Mouse (Mus musculus) limb, embryonic 10.5 days (tissue): ENCODE data around the gene Pdcd7. TPM values are rescaled to one million over a fixed set of nuclear protein-coding genes. Genes with fewer than 3 reads are reported as not detected.

Source experiments
- DNase-seq: peaks from one replicate; pipeline ENCODE4 v3.0.0-alpha.2; 2017; ENCODE audit warnings: low spot score
- H3K27ac ChIP-seq: fragments of 300-500 bp; sonication (generic); 2 replicates; pipeline ENCODE4 v1.5.1; 2016; ENCODE audit warnings: mild to moderate bottlenecking
- H3K27me3 ChIP-seq: fragments of 300-500 bp; sonication (generic); 2 replicates; pipeline ENCODE4 v1.6.1; 2016; ENCODE audit warnings: low read depth, mild to moderate bottlenecking; ENCODE audit not compliant: poor library complexity, severe bottlenecking
- H3K36me3 ChIP-seq: fragments of 300-500 bp; sonication (generic); 2 replicates; pipeline ENCODE4 v1.6.1; 2016; ENCODE audit warnings: mild to moderate bottlenecking, moderate library complexity
- H3K4me1 ChIP-seq: fragments of 300-500 bp; sonication (generic); 2 replicates; pipeline ENCODE4 v1.6.1; 2016
- H3K4me3 ChIP-seq: fragments of 300-500 bp; sonication (generic); 2 replicates; pipeline ENCODE4 v1.5.1; 2016; ENCODE audit warnings: mild to moderate bottlenecking, moderate library complexity
- H3K9me3 ChIP-seq: fragments of 300-500 bp; sonication (generic); replicated peaks from 2 replicates; pipeline ENCODE4 v1.6.1; 2016; ENCODE audit warnings: mild to moderate bottlenecking
- WGBS: fragments of 180-500 bp; shearing (Covaris S2); methylation state at CpG from one replicate; pipeline ENCODE4 v1.1.7; 2016; 5-methylcytosine and 5-hydroxymethylcytosine counted together
- polyA plus RNA-seq: library from polyadenylated mRNA; unstranded; fragments of >200 nt; fragmentation: Nextera tagmentation; extraction: Ambion mirVana; gene quantifications from 2 replicates; pipeline ENCODE4 v1.2.1, GENCODE M21; 2016

Gene Pdcd7
- polyA plus RNA-seq, 1 experiment from 2014 or later = 11.9 TPM

DNA sequence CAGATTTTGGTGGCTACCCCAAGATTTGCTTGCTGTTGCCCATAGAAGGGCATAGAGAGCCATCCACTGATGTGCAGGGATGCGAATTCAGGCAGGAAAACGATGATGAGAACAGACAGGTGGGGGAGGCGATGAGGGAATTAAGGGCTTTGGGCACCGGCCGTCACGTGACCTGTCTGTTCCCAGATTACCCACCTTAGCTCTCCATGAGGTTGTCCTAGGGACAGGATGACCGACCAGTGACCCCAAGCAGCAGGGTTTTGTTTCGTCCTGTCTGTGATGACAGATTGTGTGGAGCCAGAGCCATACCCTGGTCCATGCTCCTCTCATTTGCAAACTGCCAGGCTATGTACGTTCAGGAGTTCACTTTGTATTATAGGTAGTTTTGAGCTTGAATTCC, 17.8 kb downstream of the Pdcd7 start:
- no peak for DNase-seq
- H3K4me1 ChIP-seq = no peaks in the 10 kb centered on the region
- no peak overlapping the region for H3K27ac ChIP-seq
- H3K4me3 ChIP-seq = no peak overlapping the region
- 40% methylated on average over 9 of the region's 9 CpGs for WGBS
- no peaks in the 10 kb centered on the region for H3K27me3 ChIP-seq
- H3K9me3 ChIP-seq = no peaks in the 10 kb centered on the region
- H3K36me3 ChIP-seq = peaks cover 51% of the 10 kb centered on the region

DNA sequence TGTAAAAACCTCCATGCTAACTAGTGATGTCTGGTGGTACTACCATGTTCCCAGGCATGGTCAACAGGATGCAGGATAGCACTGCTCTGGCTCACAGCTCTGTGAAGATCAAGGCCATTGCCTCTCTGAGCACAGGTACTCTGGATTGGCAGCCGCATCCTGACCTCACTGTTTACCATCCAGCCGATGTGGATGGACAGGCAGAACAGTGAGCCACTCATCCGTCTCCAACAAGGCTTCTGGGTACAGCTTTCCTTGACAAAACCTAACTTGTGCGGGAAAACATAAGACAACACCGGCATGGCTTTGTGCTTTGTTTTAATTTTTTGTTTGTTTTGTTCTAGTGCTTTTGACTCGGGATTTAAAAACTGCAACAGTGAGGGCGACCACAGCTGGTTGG, 19.8 kb downstream of the Pdcd7 start:
- no peak overlapping the region for H3K27ac ChIP-seq
- no peak overlapping the region for H3K4me3 ChIP-seq
- no peaks in the 10 kb centered on the region for H3K27me3 ChIP-seq
- no peak for DNase-seq
- no peaks in the 10 kb centered on the region for H3K9me3 ChIP-seq
- peaks cover 36% of the 10 kb centered on the region for H3K36me3 ChIP-seq
- no peaks in the 10 kb centered on the region for H3K4me1 ChIP-seq
- 91% methylated on average over 7 of the region's 7 CpGs for WGBS

DNA sequence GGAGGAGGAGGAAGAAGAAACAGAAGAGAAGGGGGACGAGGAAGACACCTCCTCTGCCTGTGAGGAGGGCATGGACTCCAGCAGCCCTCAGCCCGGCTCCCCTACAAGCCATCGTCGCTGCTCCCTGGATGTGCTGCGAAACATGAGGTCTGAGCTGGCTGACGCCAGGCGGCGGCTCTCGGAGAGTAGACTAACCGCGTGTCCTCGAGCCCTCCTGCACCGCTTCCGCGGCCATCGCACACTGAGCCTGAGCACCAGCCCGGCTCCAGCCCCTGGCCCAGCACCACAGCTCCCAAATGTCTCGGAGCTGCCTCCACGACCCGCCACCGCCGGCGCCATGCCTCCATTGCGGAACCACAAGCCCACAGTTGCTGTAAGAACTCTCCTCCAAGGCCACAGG, 25.9 kb downstream of the Pdcd7 start:
- WGBS = 69% methylated on average over 24 of the region's 24 CpGs
- Histone ChIP-seq H3K9me3 (no peaks in the 10 kb centered on the region), H3K36me3 (peaks cover 21% of the 10 kb centered on the region), H3K4me3 (no peak overlapping the region), H3K27ac (no peak overlapping the region), H3K4me1 (peaks cover 8% of the 10 kb centered on the region), H3K27me3 (no peaks in the 10 kb centered on the region)
- no peak for DNase-seq

DNA sequence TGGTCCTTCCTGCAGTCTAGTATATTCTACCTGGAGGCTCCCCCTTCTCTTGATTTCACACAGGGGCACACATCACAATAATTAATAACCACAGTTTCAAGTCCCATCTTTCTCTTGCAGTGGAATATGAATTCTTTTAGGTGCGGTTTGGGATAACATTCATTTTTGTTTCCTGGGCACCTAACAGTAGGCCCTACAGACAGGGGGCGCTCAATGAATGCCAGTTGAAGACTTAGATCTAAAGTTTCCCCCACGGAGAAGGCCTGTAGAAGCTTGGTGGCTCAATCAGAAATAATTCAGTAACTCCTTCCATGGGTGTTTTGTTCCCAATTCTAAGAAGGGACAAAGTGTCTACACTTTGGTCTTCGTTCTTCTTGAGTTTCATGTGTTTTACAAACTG, 26.5 kb downstream of the Pdcd7 start:
- Histone ChIP-seq H3K27me3 (no peaks in the 10 kb centered on the region), H3K4me1 (peaks cover 11% of the 10 kb centered on the region), H3K27ac (no peak overlapping the region), H3K4me3 (no peak overlapping the region), H3K36me3 (peaks cover 28% of the 10 kb centered on the region), H3K9me3 (no peaks in the 10 kb centered on the region)
- 71% methylated on average over 4 of the region's 4 CpGs for WGBS
- DNase-seq = no peak

DNA sequence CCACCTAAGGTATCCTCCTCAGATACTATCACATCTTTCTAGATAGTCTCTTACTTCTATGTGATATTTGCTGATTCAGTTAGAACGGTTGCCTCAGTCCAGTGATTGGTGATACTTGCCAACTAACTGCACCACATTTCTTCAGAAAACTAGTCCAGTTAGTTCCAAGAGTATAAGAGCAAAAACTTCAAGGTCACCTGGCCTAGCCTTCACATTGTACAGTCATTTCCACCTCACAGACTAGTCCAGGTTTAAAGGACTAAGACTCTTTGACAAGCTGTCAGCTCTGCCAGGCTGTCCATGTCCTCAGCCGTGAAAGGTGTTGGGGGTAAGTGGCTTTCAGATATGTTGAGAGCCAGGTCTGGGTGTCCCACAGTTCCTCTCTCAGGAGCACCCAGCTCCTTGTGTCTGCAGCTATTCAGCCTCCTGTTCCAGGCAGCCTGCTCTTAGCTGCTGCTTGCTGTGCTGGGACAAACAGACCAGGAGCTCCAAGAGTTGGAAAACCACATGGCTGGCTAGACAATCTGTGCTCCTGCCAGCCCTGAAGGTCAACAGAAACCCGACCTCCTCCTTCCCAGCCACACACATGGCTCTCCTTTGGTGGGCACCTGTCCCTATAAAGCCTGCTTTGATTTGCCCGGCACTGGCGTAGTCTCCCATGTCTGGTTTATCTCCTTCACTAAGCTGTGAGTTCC, 28.7 kb downstream of the Pdcd7 start:
- H3K9me3 ChIP-seq = no peaks in the 10 kb centered on the region
- H3K4me3 ChIP-seq = no peak overlapping the region
- 66% methylated on average over 5 of the region's 5 CpGs for WGBS
- no peaks in the 10 kb centered on the region for H3K27me3 ChIP-seq
- H3K27ac ChIP-seq = peak overlapping the region; percentile 56
- peaks cover 29% of the 10 kb centered on the region for H3K36me3 ChIP-seq
- DNase-seq = no peak
- peaks cover 11% of the 10 kb centered on the region for H3K4me1 ChIP-seq

DNA sequence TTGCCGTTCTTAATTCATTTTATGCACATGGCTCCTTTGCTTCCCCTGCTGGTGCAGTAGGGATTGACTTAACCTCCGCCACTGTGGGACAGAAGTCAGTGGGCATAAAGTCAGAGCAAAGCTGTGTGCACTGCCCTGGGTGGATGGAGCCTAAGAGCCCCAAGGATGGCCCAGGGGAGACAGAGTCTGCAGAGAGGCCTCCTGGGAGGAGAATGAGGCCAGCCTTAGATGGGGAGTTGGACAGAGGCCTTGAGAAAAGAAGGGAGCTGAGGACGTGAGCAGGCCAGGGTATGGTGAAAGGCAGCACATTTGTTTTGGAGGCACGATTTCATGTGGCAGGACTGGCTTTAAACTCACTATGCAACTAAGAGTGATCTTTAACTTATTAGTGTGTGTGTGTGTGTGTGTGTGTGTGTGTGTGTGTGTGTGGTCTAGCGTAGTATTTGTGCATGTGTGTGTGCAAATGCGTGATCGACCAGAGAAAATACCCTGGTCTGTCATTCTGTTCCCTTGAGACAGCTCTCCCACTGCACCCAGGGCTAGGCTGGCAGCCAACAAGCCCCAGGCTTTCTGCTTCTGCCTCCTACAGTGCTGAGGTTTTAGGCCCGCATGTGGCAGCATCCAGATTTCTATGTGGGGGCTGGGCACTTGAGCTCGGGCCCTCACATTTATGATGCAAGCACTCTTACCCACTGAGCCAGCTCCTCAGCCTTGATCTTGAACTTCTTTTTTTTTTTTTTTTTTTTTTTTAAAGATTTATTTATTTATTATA, 29.4 kb downstream of the Pdcd7 start:
- peak overlapping the region; percentile 56 for H3K27ac ChIP-seq
- no peaks in the 10 kb centered on the region for H3K9me3 ChIP-seq
- no peak for DNase-seq

DNA sequence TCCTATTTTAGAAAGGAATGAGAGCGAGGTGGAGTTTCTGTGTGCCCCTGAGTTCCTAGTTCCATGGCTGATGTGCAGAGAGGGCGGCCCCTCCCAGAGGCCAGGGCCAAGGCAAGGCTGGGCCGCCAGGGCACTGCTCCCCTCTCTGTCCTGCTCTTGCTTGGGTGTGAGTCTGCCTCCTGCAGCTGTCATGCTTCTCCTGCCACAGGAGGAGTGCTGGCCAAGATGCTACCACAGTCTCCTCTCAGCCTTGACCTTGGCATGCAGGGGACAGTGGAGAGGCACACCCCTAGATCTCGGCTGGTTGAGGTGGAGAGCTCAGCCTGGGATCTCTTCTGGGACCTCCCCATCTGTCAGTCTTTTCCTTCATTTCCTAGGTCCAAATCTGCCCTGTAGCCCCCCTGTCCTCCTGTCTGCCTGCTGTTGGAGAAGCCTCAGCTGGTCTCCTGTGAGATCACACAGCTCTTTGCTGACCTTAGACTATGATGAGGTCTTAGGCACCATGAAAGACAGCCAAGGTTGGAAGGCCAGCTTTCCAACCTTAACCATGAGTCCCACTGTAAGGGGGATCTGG, 35.2 kb downstream of the Pdcd7 start:
- peaks cover 13% of the 10 kb centered on the region for H3K36me3 ChIP-seq
- DNase-seq = no peak
- 74% methylated on average over 4 of the region's 4 CpGs for WGBS
- no peak overlapping the region for H3K4me3 ChIP-seq
- peaks cover 10% of the 10 kb centered on the region for H3K4me1 ChIP-seq
- H3K27ac ChIP-seq = no peak overlapping the region
- no peaks in the 10 kb centered on the region for H3K9me3 ChIP-seq
- no peaks in the 10 kb centered on the region for H3K27me3 ChIP-seq

More for the DNA sequence above, 29.4 kb downstream of the Pdcd7 start:
- Histone ChIP-seq H3K4me1 (peaks cover 11% of the 10 kb centered on the region), H3K36me3 (peaks cover 29% of the 10 kb centered on the region), H3K4me3 (no peak overlapping the region), H3K27me3 (no peaks in the 10 kb centered on the region)
- 83% methylated on average over 9 of the region's 9 CpGs for WGBS

DNA sequence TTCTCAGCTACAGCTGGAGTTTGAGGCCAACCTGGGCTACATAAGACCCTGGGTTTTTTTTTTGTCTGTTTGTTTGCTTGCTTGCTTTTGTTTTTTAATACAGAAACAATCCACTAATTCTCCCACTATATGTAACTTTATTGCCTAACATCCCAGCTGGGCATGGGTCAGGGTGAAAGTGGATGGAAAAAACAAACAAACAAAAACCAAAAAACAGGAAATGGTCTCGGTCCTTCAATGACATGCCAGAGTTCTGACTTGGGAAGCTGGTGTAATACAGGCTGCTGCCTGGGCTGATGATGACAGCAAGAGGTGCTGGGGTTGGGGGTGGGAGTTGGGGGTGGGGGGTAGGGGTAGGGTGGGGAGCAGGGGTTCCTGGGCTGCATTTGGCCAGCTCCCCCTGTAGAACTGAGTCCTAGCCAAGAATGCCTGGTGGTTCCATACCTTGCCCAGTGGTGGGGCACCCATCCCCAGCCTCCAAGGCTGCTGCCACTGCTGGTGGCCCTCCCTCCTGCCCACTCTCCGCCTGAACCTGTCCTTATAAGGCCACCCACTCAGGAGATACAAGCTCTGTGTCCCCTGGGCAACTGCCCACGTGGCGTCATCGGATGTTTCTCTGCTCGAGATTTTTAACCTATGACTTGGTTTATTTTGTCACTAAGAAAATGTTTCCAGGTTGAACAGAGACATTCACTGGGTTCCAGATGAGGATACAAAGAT, 36.3 kb downstream of the Pdcd7 start:
- no peak for DNase-seq
- WGBS = 79% methylated on average over 6 of the region's 6 CpGs
- Histone ChIP-seq H3K27ac (no peak overlapping the region), H3K27me3 (no peaks in the 10 kb centered on the region; the same call in 1 of the 2 replicates), H3K36me3 (peaks cover 7% of the 10 kb centered on the region), H3K4me1 (peaks cover 16% of the 10 kb centered on the region), H3K9me3 (no peaks in the 10 kb centered on the region), H3K4me3 (no peak overlapping the region)

DNA sequence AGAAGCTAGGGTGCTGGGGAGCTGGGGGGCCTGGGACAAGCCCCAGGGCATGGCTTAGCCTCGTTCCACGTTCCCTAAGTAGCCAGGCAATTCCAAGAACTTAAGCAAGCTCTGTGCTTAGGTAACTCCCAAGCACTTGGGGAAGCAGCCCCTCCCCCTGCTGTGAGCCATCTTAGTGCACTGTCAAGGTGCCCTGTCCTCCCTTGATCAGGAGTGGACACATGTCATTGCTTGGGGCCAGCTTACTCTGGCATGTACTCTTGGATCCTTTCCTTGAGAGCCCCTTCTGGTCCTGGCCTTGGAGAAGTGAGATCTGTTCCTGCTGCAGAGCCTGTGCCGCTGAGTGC, 36.8 kb downstream of the Pdcd7 start:
- Histone ChIP-seq H3K36me3 (0 out of 2 replicates have a peak, but pooled peaks cover 2% of the 10 kb centered on the region), H3K27ac (no peak overlapping the region), H3K27me3 (no peaks in the 10 kb centered on the region; the same call in 1 of the 2 replicates), H3K4me3 (no peak overlapping the region), H3K9me3 (no peaks in the 10 kb centered on the region), H3K4me1 (peaks cover 13% of the 10 kb centered on the region)
- DNase-seq = no peak
- 65% methylated on average over 3 of the region's 3 CpGs for WGBS

DNA sequence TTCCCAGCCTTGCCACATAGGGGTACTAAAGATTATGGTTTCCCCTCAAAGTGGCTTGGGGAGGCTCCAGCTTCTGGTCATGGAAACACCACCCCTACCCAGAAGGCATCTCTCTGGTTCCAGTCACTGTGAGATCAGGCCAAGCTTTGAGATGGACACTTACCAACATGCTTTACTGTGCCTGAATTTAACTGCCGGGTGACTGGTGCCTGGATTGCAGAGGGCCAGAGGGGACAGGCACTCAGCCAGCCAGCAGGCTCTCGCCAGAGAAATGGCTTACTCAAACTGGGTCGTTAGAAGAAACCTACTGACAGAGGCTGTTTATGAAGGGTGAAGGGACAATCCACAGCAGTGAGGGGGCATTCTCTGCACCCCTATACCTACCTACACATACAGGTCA, 38.4 kb downstream of the Pdcd7 start:
- Histone ChIP-seq H3K27me3 (peaks cover 9% of the 10 kb centered on the region), H3K4me3 (no peak overlapping the region), H3K27ac (no peak overlapping the region), H3K4me1 (peaks cover 13% of the 10 kb centered on the region), H3K36me3 (no peaks in the 10 kb centered on the region), H3K9me3 (no peaks in the 10 kb centered on the region)
- no peak for DNase-seq
- WGBS = 32% methylated on average over 3 of the region's 3 CpGs

DNA sequence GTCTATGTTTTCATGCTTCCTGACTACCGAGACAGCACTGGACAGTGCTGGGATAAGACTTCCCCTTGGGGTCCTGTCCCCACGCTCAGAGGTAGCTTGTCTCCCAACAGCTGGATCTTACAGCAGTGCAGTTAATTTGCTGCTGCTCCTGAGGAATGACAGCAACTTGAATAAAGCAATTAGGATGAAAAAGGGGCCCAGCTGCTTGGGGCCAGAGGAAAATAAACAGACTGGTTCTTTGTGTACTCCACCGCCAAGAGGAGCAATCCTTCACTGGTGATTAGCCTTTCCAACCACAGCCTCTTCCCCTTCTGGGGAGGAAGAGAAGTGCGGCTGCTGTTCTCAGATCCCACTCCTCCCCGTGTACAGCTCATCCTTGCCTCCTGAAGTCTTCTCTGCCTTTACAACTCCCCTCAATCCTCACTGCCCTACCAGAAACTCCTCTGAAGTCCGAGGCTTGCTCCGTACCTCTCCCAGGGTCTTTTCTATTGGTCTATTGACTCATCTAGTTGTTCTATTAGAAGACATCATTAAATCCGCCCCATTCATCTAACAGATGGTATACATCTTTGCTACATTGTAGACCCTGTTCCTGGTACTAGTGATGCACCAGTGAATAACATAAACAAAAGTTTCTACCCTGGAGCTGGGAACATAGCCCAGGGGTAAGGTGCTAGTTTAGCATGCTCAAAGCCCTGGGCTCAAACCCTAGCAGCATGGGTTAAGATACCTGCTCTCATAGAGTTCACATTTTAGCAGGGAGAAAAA, 40.7 kb downstream of the Pdcd7 start:
- H3K4me1 ChIP-seq = peaks cover 15% of the 10 kb centered on the region
- no peak overlapping the region for H3K27ac ChIP-seq
- H3K36me3 ChIP-seq = 0 out of 2 replicates have a peak, but pooled peaks cover 4% of the 10 kb centered on the region
- peaks cover 32% of the 10 kb centered on the region for H3K27me3 ChIP-seq
- no peaks in the 10 kb centered on the region for H3K9me3 ChIP-seq
- no peak for DNase-seq
- no peak overlapping the region for H3K4me3 ChIP-seq
- 15% methylated on average over 8 of the region's 8 CpGs for WGBS
